Mouse (Mus musculus) embryonic fibroblast, embryonic 13.5 days (primary cell): ENCODE results near the gene Sypl. TPM values are rescaled to one million over a fixed set of nuclear protein-coding genes. Genes with fewer than 3 reads are reported as not detected.

Experiments used
- H3K27ac ChIP-seq: 2 replicates; pipeline ENCODE4 v1.5.1; 2012; ENCODE audit warnings: low read length, control low read depth, inconsistent platforms; ENCODE audit not compliant: insufficient read depth
- H3K4me1 ChIP-seq: 2 replicates; pipeline ENCODE4 v1.6.1; 2011; ENCODE audit warnings: low read length; ENCODE audit not compliant: control insufficient read depth, insufficient read depth
- H3K4me3 ChIP-seq: 2 replicates; pipeline ENCODE4 v1.5.1; 2011; ENCODE audit warnings: mild to moderate bottlenecking, control low read depth, low read length; ENCODE audit not compliant: insufficient read depth
- CTCF ChIP-seq: IDR thresholded peaks from 2 replicates; pipeline ENCODE4 v1.5.1; 2011; ENCODE audit warnings: mild to moderate bottlenecking, control low read depth, low read length, moderate library complexity, borderline replicate concordance; ENCODE audit not compliant: insufficient read depth
- POLR2A ChIP-seq: IDR thresholded peaks from 2 replicates; pipeline ENCODE4 v1.6.1; 2011; ENCODE audit warnings: low read depth, mild to moderate bottlenecking, control low read depth, low read length, moderate library complexity
- polyA plus RNA-seq: library from polyadenylated mRNA; stranded (reverse); fragments of >200 nt; gene quantifications from 2 replicates; pipeline ENCODE4 v1.2.4, GENCODE M21; 2011; ENCODE audit warnings: low read depth; ENCODE audit not compliant: missing spikeins, insufficient read length

Sypl gene
- polyA plus RNA-seq, 1 experiment, result 125 TPM

GRCm38 (mm10) chr12:32920185-32920788 lies 33.4 kb upstream of the Sypl start:
- TF ChIP-seq CTCF (peak; percentile 83), POLR2A (no peak)
- no peak overlapping the region for H3K4me3 ChIP-seq
- no peaks in the 10 kb centered on the region for H3K4me1 ChIP-seq
- no peak overlapping the region for H3K27ac ChIP-seq

GRCm38 (mm10) chr12:32921071-32921470 lies 32.6 kb upstream of the Sypl start:
- TF ChIP-seq CTCF, result no peak
- no peak overlapping the region for H3K4me3 ChIP-seq
- H3K27ac ChIP-seq, result no peak overlapping the region
- H3K4me1 ChIP-seq, result no peaks in the 10 kb centered on the region

GRCm38 (mm10) chr12:32921532-32922131 lies 32.1 kb upstream of the Sypl start:
- H3K27ac ChIP-seq, result no peak overlapping the region
- no peaks in the 10 kb centered on the region for H3K4me1 ChIP-seq
- peak; percentile 9; the same call in 1 of the 2 replicates for TF ChIP-seq CTCF
- no peak for TF ChIP-seq POLR2A
- H3K4me3 ChIP-seq, result no peak overlapping the region

GRCm38 (mm10) chr12:32924245-32924644 lies 29.4 kb upstream of the Sypl start:
- no peak overlapping the region for H3K4me3 ChIP-seq
- no peak for TF ChIP-seq CTCF
- TF ChIP-seq POLR2A, result no peak
- H3K4me1 ChIP-seq, result no peaks in the 10 kb centered on the region
- H3K27ac ChIP-seq, result no peak overlapping the region

GRCm38 (mm10) chr12:32926331-32927172 lies 27.1 kb upstream of the Sypl start:
- no peak for TF ChIP-seq CTCF
- TF ChIP-seq POLR2A, result no peak
- Histone ChIP-seq H3K4me3 (no peak overlapping the region), H3K27ac (no peak overlapping the region), H3K4me1 (no peaks in the 10 kb centered on the region)

GRCm38 (mm10) chr12:32927231-32927835 lies 26.4 kb upstream of the Sypl start:
- H3K27ac ChIP-seq, result no peak overlapping the region
- TF ChIP-seq POLR2A (no peak), CTCF (no peak)

GRCm38 (mm10) chr12:32928180-32928579 lies 25.5 kb upstream of the Sypl start:
- Histone ChIP-seq H3K27ac (no peak overlapping the region), H3K4me3 (no peak overlapping the region), H3K4me1 (no peaks in the 10 kb centered on the region)
- TF ChIP-seq POLR2A (no peak), CTCF (no peak)

More at GRCm38 (mm10) chr12:32927231-32927835, 26.4 kb upstream of the Sypl start:
- H3K4me1 ChIP-seq, result no peaks in the 10 kb centered on the region
- no peak overlapping the region for H3K4me3 ChIP-seq

GRCm38 (mm10) chr12:32929831-32930513 lies 23.7 kb upstream of the Sypl start:
- no peak for TF ChIP-seq POLR2A
- TF ChIP-seq CTCF, result no peak
- H3K4me3 ChIP-seq, result no peak overlapping the region
- H3K27ac ChIP-seq, result no peak overlapping the region
- H3K4me1 ChIP-seq, result no peaks in the 10 kb centered on the region

- no peak for TF ChIP-seq POLR2A
- no peak for TF ChIP-seq CTCF
- Histone ChIP-seq H3K27ac (no peak overlapping the region), H3K4me3 (no peak overlapping the region), H3K4me1 (no peaks in the 10 kb centered on the region)
These were observed 23.1 kb upstream of the Sypl start for GRCm38 (mm10) chr12:32930566-32930965.
